In the genomic region with DNA sequence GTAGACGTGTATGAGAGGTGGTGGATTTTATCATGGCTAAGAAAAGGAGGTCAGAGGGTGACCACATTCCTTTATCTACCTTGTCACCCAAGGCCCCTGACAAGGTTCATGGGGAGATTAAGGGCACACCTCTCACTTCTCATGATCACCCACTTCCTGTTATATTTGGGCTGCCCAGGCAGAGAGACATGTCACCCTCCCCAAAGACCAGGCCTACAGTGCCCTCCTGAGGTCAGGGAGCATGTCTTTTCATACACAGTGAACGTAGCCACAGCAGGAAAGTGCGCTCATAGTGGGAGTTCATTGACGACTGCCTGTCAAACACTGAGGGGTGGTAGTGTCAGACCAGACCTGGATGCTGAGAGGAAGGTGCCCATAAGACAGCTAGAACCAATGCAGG, we compare ENCODE assay signal across 8 mouse cellular contexts.
DNase-seq lines count a peak whose midpoint lies in the region; ATAC-seq and TF ChIP-seq lines count a peak whose summit lies in the region.

No protein-coding gene starts in this region.

- H3K4me1 ChIP-seq in heart, adult 2 months (ENCODE audit: control insufficient read depth, insufficient read depth, low read length) = no peaks in the 10 kb centered on the region
- H3K4me1 ChIP-seq in heart, embryonic 11.5 days (ENCODE audit: control insufficient read depth, insufficient read depth, low read length) = peaks cover 12% of the 10 kb centered on the region
- H3K4me1 ChIP-seq in testis, adult 2 months (ENCODE audit: control insufficient read depth, insufficient read depth, low read length) = no peaks in the 10 kb centered on the region

- H3K9me3 ChIP-seq in heart, embryonic 11.5 days (replicated peaks; ENCODE audit: control insufficient read depth, low read length) = no peaks in the 10 kb centered on the region

- no peaks in the 10 kb centered on the region for H3K79me2 ChIP-seq in heart, adult 2 months (replicated peaks; ENCODE audit: control insufficient read depth, insufficient read depth, low read length)

- no peak overlapping the region for H3K27ac ChIP-seq in heart, adult 2 months
- H3K27ac ChIP-seq in heart, embryonic 11.5 days (ENCODE audit: low read depth, low read length) = no peak overlapping the region
- no peak overlapping the region for H3K27ac ChIP-seq in testis, adult 2 months (ENCODE audit: control insufficient read depth, insufficient read depth, low read depth, low read length)

- H3K4me3 ChIP-seq in heart, adult 2 months = no peak overlapping the region
- H3K4me3 ChIP-seq in heart, embryonic 11.5 days (ENCODE audit: low read depth, low read length) = no peak overlapping the region
- no peak overlapping the region for H3K4me3 ChIP-seq in testis, adult 2 months (ENCODE audit: control insufficient read depth, low read depth, low read length)

- no peak for TF ChIP-seq POLR2A in heart, adult 2 months (IDR thresholded peaks at IDR 0.05; ENCODE audit: insufficient read depth, low read depth, low read length)
- TF ChIP-seq POLR2A in testis, adult 2 months (IDR thresholded peaks at IDR 0.05; ENCODE audit: control insufficient read depth, low read depth, low read length) = no peak

- H3K36me3 ChIP-seq in heart, adult 2 months (ENCODE audit: control insufficient read depth, insufficient read depth, low read length) = no peaks in the 10 kb centered on the region
- no peaks in the 10 kb centered on the region for H3K36me3 ChIP-seq in heart, embryonic 11.5 days (ENCODE audit: control insufficient read depth, insufficient read depth, low read length)
- H3K36me3 ChIP-seq in testis, adult 2 months (ENCODE audit: control insufficient read depth, insufficient read depth, low read length) = no peaks in the 10 kb centered on the region

- no peaks in the 10 kb centered on the region for H3K27me3 ChIP-seq in heart, adult 2 months (ENCODE audit: control insufficient read depth, insufficient read depth, low read length)
- peaks cover 17% of the 10 kb centered on the region for H3K27me3 ChIP-seq in heart, embryonic 11.5 days (ENCODE audit: control insufficient read depth, insufficient read depth, low read length)
- H3K27me3 ChIP-seq in testis, adult 2 months (ENCODE audit: control insufficient read depth, insufficient read depth, low read length) = no peaks in the 10 kb centered on the region

- intact Hi-C loops in heart, adult 2 months (cut with DNase I) = loop anchor here (1.0 to 10.0 kb wide), 4 partner anchors 33 to 1159 kb away; no protein-coding TSS in a partner anchor

- 45% methylated on average over 4 of the region's 4 CpGs for WGBS in heart, adult 2 months
- 38% methylated on average over 4 of the region's 4 CpGs for WGBS in heart, embryonic 11.5 days (ENCODE audit: insufficient replicate concordance)

- H3K4me2 ChIP-seq in heart, embryonic 11.5 days = no peak overlapping the region

- ATAC-seq in heart, embryonic 11.5 days (replicated peaks; ENCODE audit: insufficient number of reproducible peaks, low FRiP score, low TSS enrichment) = no peak

- peak; percentile 79 for TF ChIP-seq CTCF in heart, adult 2 months (IDR thresholded peaks at IDR 0.05)
- TF ChIP-seq CTCF in testis, adult 2 months (IDR thresholded peaks at IDR 0.05; ENCODE audit: control insufficient read depth, insufficient read depth, insufficient replicate concordance, low read depth, low read length) = peak; percentile 49; the same call in 1 of the 2 replicates

- H3K9ac ChIP-seq in heart, adult 2 months (ENCODE audit: low read depth, low read length) = no peak overlapping the region
- no peak overlapping the region for H3K9ac ChIP-seq in heart, embryonic 11.5 days (ENCODE audit: low read depth, low read length)

- DNase-seq in heart, adult 2 months = peak; percentile 43 to 55
- DNase-seq in testis, postnatal 14 days (ENCODE audit: low spot score) = no peak
- DNase-seq in cerebellum, postnatal 10 days = peak; percentile 65 to 75
- peak; percentile 64 for DNase-seq in lung, postnatal 25 days (ENCODE audit: low spot score)
- no peak for DNase-seq in c-Kit-positive CD71-positive TER-119-positive erythroid progenitor cells, embryonic 14.5 days (ENCODE audit: low spot score)
- DNase-seq in layer of hippocampus, adult 8-10 months (ENCODE audit: low spot score in 2 of 2) = no peak

- TF ChIP-seq EP300 in heart, adult 2 months (IDR thresholded peaks at IDR 0.05; ENCODE audit: insufficient read depth, low read depth, low read length) = peak; percentile 87; the same call in 1 of the 2 replicates

Comparison
In these comparisons a context has a peak if more than half of its experiments do, and no peak if none do; other contexts are left out.
1. DNase-seq: peak in heart, adult 2 months (2 of 2), cerebellum, postnatal 10 days (2 of 2) and lung, postnatal 25 days (single experiment); none in testis, postnatal 14 days (single experiment), c-Kit-positive CD71-positive TER-119-positive erythroid progenitor cells, embryonic 14.5 days (single experiment) and layer of hippocampus, adult 8-10 months (0 of 2).